Mouse (Mus musculus): Measurements from ENCODE around the gene Actl6b.

The Actl6b gene

DNA sequence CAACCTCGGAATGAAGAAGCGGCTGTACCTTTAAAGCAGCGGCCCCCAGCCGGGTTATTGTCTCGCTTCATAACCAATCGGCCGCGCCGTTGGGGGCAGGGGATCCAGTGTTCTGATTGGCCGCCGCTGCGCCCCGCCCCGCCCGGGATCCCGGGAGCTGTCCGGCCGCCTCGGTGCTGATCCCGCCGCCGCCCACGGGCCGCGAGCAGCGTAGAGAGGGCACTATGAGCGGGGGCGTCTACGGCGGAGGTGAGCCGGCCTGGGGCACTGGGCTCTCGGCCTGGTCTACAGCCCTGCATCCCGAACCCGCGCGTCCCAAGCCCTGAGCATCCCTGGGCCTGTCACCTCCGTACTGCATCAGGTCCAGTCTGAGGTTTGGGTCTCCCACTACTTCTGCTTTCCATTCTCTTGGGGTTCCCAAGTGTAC is at the start of gene Actl6b:
Gene Actl6b (plus strand): TSS at position 107 of the 427 bp plus-strand sequence.
- DNase-seq (ENCODE audit: low spot score in 2 of 2) = peak; percentile 68 to 78

GRCm38 (mm10) chr5:137504041-137504440 is 49.3 kb upstream of the Actl6b start:
- no peak for DNase-seq (ENCODE audit: low spot score in 2 of 2)

DNA sequence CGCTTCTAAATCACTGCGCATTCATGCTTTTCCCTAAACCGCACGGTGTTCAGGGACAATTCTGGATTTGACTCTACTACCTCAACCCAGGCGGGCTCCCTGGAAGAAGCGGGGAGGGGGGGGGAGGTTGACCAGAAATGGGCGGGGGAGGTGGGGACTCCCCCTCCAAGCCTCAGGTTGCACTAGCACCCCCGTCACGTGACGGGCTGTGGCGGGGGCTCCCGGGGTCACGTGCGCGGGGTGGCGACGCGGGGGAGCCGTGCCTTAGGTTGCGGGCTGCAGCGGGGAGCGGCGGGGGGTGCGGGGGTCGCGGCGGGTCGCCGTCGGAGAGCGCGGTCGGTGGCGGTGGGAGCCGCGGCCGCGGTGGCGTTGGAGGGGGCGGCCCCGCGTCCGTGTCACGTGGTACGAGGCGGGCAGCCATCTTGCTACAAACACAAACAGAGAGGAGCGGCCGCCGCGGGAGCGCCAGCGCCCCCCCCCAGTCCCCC is 43.3 kb upstream of the Actl6b start:
- peak; percentile 80 for DNase-seq (ENCODE audit: low spot score in 2 of 2)

DNA sequence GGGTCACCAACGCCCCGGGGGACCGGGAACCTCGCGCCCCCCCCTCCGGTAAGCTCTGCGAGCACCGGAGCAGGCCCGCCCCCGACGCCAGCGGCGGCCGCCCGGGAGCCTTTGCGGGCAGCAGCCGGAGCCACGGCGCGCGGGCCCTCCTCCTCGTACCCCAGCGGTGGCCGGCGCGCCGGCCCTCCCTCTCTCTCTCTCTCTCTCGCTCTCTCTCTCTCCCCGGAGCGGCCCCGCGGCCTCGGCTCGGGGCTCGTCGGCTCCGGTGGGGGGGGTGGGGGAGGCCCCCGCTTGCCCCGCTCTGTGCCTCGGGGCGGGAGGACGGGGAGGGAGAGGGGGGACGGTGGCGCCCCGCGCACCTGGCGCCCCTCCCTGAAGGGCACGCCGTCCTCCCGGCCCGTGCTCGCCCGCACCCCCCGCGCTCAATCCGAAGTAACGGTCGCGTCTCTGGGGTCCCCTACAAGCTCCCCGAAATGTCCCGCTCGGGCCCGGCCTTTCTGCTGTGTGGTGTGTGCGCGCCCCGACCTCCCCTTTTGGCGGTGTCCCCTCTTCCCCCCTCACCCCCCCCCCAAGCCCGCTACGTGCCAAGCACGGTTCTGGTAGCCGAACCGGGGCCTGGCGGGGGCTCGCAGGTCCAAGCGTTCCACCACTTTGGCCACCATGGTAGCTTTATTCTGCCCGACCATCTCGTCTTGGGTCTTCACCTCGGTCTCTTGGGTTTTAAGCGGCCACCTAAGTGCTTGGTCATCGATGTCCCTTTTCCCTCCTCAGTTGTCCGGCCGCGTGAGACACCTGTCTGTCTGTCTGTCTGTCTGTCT is 42.5 kb upstream of the Actl6b start:
- no peak for DNase-seq (ENCODE audit: low spot score in 2 of 2)

DNA sequence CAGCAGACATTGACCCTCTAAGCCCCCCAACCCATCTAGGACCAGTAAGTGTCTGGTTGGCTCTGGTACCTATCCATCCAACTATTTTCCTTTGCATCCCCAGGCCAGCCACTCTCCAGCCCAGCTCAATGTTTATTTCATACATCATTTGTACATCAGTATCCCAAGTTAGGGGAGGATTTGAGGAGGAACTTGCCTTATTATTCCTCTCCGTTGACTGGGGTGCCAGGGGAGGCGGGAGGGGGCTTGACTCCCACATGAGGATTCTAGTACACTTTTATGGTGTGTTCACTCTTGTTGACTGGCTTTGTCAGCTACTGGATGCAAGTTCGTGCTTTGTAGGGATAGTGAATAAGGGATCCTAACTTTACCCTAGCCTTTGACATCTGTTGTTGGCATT is 41.6 kb upstream of the Actl6b start:
- no peak for DNase-seq (ENCODE audit: low spot score in 2 of 2)

DNA sequence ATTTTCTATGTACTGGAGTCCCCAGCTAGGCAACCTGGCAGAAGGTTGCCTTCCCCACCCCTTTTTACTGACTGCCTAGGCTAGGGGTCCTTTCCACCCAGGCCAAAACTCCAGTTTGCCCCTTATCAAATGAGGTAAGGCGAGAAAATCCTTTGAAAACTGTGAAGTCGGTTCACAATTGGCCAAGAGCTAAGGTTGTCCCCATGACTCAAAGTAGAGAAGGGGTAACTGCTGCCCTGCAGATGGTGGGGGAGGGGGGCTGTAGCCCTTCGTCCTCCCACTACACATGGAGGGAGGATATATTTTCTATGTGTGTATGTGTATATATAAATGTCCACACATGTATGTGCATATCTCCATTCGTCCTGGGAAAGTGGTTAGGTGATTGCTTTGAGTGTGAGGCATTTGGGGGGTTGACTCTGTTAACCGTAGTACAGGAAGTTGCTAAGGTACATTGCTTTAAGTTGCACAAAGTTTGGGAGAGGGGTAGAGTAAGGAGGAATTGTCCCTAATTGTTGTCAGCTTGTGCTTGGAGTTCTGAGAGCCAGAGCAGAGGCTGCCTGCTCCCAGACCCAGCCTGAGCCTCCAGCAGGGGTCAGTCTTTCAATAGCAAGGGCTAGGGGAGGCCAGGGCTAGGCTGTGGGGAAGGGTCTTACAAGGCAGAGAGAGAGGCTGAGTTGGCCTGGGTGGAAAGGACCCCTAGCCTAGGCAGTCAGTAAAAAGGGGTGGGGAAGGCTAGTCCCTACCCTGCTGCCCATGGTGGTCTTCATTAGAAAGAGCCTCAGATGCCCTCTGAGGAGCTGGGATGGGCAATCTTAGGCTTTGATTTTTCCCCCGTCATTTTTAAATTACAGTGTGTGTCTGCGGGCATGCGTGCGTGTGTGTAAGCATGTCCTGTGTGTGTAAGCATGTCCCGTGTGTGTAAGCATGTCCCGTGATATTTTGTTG is 40.2 kb upstream of the Actl6b start:
- DNase-seq (ENCODE audit: low spot score in 2 of 2) = no peak

DNA sequence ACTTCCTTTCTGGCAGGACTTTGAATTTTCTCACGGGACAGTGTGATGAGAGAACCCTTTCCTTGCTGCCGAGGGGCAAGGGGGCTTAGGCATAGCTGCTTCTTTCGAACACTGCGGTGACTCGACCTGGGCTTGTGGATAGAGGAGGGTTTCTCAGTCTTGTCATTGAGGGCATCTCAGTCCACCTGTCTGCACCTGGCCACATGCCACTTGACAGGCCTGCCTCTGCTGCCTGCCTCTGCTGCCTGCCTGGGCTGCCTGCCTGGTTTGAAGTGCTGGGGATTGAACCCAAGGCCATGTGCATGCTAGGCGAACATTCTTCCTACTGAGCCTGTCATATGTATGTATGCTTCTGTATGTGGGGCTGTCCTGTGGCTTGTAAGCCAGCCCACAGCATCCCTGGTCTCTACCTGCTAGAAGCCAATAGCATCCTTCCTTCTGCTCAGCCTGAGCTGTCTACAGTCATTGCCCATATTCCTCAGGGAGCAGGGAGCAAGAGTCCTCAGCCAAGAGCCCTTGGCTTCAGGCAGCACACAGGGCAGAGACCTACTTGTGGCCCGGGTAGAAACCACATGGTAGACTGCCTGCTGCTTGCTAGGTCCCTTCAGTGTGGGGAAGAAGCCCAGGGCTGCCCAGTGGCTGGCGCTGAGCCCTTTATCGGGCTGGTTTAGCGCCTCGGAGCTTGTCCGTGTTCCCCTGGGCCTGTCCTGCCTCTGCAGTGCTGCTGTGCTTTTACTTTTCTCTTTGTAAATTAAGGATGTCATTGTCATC is 39.2 kb upstream of the Actl6b start:
- no peak for DNase-seq (ENCODE audit: low spot score in 2 of 2)

DNA sequence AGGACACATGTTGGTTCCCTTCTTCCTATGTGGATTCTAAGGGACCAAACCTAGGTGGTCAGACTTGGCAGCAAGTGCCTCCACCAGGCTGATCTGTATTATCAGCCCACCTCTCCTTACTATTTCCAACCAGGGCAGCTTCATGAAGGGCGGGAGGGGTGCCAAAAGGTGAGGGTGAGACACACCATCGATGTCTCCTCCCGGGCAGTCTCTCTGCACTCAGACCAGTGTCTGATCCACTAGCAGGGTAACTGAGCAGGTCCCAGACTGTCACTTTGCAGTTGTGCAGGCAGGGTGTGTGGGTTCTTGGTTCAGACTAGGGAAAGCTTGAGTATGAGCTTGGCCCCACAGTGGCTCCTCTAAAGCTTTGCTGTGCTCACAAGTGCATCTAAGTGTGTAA is 38.5 kb upstream of the Actl6b start:
- no peak for DNase-seq (ENCODE audit: low spot score in 2 of 2)

GRCm38 (mm10) chr5:137518436-137518835 is 34.9 kb upstream of the Actl6b start, which contains the start of gene Gigyf1:
Gene Gigyf1, plus strand, starts transcription at chr5:137518548.
- no peak for DNase-seq (ENCODE audit: low spot score in 2 of 2)

- DNase-seq (ENCODE audit: low spot score in 2 of 2) = no peak
These were observed 33.4 kb upstream of the Actl6b start for GRCm38 (mm10) chr5:137519691-137520550.

DNA sequence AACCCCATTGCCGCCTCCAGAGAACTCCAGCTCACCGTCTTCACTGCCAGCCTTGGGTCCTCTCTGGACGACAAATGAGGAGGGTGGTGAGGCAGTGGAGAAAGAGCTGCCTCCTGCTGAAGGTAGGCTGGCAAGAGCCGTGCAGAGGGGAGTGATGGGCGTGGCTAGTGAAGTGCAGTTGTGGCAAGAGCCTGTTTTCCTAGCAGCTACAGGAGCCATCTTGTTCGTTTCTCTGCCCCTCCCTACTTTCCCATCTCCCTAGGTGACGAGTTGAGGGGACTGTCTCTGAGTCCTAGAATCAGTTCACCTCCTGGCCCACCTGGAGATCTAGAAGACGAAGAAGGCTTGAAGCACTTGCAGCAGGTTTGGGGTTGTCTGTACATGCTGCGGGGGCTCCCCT is 31.5 kb upstream of the Actl6b start:
- DNase-seq (ENCODE audit: low spot score in 2 of 2) = no peak

DNA sequence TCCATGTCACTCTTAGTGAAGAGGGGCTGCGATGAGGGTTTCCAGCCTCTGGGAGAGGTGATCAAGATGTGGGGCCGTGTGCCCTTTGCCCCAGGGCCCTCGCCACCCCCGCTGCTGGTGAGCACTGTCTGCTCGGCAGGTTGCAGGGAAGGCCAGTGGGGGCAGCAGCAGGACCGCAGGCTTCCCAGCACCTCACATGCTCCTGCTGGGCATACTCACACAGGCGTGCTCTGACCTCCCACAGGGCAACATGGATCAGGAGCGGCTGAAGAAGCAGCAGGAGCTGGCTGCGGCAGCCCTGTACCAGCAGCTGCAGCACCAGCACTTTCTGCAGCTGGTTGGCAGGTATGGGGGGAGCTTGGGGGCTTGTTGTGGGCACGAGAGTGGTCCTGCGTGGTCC is 30.6 kb upstream of the Actl6b start:
- DNase-seq (ENCODE audit: low spot score in 2 of 2) = no peak

DNA sequence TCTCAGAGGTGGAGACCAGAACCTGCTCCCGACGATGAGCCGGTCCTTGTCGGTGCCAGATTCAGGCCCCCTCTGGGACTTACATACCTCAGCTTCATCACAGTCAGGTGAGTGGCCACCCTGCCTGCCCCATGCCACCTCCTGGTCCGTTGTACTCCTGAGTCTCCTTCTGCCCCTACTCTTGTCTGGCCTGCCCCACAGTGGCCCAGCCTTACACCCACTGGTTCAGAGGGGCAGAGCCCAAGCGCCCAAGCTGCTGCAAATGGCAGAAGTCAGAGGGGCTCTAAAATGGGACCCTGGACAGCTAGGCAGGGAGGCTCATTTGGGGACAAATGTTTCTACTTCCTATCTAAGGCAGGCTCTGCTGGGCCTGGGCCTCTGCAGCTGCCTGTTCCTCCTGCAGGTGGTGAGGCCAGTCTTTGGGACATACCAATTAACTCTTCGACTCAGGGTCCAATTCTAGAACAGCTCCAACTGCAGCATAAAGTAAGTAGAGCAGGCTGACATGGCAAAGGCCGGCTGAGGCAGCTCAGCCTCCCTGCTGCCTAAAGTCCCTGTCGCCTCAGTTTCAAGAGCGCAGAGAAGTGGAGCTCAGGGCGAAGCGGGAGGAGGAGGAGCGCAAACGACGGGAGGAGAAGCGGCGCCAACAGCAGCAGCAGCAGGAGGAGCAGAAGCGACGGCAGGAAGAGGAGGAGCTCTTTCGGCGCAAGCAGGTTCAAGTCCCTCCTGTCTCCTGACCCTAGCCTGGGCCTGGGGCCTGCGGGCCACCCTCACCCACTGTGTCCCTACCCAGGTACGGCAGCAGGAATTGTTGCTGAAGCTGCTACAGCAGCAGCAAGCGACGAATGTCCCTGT is 29.7 kb upstream of the Actl6b start:
- DNase-seq (ENCODE audit: low spot score in 2 of 2) = no peak

GRCm38 (mm10) chr5:137524251-137524515 is 29.1 kb upstream of the Actl6b start:
- DNase-seq (ENCODE audit: low spot score in 2 of 2) = no peak

- DNase-seq (ENCODE audit: low spot score in 2 of 2) = no peak
These were observed 28.6 kb upstream of the Actl6b start for GRCm38 (mm10) chr5:137524671-137525070.

- DNase-seq (ENCODE audit: low spot score in 2 of 2) = no peak
These were observed 27.8 kb upstream of the Actl6b start for GRCm38 (mm10) chr5:137525511-137525910.

- no peak for DNase-seq (ENCODE audit: low spot score in 2 of 2)
These were observed 27.0 kb upstream of the Actl6b start for GRCm38 (mm10) chr5:137526192-137526936.

GRCm38 (mm10) chr5:137527413-137527812 is 25.9 kb upstream of the Actl6b start:
- no peak for DNase-seq (ENCODE audit: low spot score in 2 of 2)

DNA sequence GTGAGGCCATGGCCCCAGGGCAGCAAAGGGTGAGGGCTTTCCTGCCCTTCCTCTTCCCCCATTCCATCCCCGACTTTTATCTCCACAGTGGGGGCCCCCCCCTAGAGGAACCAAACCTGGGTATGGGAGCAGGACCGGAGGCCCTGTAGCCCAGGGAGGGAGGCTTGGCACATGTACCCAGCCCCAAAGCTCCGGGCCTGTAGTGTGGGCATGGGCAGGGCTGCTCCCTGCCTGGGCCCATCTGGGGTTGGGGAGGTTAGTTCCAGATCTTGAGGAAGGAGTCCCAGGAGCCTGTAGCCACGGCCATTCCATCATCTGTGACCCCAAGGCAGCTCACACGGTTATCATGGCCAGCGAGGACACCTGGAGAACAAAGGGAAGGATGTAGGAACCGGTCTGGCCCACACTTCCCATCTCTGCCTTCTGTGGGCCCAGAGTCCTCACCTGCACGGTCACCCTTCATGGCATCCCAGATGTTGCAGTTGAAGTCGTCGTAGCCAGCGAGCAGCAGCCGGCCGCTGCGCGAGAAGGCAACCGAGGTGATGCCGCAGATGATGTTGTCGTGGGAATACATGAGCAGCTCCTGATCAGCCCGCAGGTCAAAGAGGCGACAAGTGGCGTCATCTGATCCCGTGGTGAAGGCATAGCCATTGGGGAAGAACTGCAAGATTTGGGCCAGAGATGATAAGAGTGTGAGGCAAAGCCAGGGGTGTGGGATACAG is 24.9 kb upstream of the Actl6b start:
- DNase-seq (ENCODE audit: low spot score in 2 of 2) = no peak

All from urinary bladder, postnatal 4 days (tissue).